Mouse (Mus musculus) thymus, adult 18-20 months (tissue): ENCODE measurements around the gene Bcor.

Experiments used
- DNase-seq, 2 experiments: peaks; one replicate each; pipeline ENCODE4 v3.0.0; 2022; ENCODE audit warnings: mixed read lengths in 2 of 2

The Bcor gene

DNA sequence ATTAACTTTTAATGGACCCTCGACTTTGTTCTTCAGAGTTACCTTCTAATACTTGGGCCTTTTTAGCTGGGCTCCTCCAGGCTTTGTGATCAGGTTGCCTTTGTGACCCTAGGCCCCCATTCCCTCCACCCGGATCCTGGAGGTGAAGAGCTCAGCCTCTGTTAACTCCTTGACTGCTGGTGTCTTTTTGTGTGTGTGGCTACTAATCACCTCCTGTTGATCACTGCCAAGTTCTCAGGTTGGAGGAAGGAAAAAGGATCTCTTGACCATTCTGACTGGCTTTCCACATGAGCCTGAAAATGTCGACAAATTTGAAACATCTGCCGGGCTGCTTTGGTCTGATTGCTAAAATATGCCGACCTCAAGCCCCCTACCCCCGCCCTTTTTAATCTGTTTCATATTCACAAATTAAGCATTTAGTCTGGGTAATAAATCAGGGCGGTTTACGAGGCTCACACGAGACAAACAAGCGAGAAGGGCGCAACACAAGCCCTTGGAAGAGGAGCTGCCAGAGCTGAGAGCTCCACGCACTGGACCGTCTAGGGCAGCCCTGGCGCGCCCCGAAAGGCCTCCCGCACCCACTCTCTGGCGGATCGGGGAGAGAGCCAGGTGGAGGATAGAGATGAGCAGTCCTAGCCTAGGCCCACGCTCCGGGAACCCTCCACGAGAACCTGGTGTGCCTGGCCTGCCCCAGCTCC, 33.6 kb downstream of the Bcor start:
- no peak for DNase-seq

DNA sequence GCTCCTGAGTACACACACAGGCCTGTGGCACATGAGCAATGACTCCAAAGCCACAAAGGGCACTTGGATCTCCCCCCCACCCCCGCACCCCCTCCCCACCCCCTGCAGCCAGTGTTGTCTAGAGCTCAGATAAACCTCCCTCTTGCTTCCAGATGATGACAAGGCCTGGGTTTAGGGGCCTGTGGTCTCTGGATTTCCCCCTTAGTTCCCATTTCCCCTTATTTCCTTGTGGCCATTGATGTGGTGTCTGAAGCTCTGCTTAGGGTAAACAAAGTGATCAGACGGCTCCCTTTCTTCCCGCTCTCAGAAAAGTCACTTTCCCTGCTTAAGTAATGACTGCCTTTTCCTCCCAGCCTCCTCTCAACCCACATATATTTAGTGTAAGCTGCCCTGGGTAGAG, 35.6 kb downstream of the Bcor start:
- DNase-seq: no peak

DNA sequence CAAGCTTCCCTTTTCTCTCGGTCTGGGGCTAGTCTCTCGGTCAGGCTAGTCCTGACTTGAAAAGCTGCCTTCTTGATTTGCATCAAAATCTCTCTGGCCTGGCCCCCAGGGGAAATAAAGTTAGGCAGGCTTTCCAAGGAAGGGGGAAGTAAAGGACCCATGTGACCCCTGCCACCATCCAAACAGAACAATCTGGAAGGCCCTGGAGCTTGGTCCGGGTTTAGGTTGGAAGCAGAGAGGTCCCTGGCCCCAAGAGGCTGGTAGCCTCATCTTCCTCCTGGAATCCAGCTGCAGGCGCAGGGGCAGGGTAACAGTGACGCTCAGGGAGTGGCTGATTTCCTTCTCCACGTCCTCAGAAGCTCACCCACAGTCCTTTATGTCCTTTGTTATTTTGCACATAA, 36.5 kb downstream of the Bcor start:
- DNase-seq: no peak

DNA sequence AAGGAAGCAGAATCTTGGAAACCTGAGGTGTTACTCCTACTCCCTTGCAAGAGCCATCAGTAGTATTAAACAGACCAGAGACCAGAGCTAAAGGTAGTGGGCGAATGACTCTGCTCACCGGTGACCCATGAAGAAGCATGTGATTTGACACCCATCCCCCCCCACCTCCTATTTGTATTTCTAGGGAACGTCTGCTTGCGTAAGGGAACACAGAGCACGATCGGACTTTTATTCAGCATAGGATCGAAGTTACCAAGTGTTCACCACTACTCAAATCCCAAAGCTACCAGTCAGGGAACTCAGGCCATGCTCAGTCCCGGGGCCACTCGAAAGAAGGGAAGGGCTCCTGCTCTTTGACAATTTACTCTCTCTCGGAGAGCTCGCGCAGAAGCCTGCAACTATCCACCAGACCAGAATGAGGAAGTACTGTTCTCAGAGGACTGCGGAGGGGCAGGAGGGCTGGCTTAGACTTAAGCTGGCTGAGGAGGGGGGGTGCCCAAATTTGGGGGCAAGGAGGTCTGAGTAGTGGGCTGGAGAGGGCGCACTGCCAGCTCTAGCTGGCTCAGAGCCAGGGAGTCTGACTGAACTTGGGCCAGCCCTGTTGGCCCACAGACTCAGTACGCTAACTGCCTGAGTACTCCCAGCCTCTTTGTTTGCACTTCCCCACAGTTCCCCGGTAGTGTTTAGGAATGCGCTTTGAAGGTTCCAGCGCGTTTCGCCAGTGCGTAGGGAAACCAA, 37.4 kb downstream of the Bcor start:
- DNase-seq: no peak

DNA sequence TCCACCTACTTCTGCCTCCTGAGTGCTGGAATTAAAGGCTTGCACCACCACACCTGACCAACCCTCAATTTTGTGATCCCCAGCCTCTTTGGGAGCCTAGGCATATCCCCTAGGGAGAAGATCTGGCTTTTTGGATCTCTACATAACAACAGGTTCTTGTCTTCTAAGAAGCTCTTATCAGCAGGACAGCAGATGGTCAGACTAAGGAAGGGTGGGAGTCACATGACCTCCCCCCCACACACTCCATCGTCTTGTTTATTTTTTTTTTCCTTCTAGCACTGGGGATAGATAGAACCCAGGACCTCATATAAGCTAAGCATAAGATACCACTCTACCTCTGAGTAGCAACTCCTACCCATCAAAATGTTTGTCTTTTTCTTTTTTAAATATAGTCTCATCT, 40.7 kb downstream of the Bcor start:
- no peak for DNase-seq

DNA sequence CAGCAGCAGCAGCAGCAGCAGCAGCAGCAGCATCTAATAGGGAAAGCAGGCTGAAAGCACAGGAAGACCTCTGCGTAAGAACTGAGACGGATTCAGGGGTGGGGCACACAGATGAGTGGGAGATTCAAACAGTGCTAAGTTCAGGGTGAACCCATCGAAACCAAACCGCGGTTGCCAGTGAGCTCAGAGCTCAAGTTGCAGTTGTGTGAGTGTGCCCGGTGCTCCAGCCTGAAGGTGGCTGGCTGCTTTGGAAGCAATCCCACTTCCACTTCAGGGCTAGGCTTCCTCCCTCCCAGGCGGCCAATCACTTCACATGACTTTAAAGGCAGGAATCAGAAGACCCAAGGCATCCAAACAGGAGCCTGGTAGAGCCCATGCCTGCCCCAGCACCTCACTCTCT, 44.0 kb downstream of the Bcor start:
- no peak for DNase-seq

DNA sequence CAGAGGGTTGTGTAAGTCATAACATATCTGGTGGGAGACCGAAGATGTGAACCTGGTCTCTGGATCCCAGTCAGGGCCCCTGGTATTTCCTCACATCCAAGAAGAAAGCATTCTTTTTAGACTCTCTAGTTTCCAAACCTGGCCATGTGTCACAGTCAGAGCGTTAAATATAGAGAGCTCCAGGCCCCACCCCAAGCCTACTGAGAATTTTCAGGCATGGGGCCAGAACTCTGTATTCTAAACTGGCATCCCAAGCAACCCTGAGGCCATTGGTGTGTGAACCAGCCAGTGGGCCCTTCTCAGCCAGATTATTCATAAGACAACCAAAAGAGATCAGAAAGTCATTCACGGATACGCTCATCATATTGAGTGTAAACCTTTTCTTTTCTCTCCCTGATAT, 48.0 kb downstream of the Bcor start:
- DNase-seq: no peak

DNA sequence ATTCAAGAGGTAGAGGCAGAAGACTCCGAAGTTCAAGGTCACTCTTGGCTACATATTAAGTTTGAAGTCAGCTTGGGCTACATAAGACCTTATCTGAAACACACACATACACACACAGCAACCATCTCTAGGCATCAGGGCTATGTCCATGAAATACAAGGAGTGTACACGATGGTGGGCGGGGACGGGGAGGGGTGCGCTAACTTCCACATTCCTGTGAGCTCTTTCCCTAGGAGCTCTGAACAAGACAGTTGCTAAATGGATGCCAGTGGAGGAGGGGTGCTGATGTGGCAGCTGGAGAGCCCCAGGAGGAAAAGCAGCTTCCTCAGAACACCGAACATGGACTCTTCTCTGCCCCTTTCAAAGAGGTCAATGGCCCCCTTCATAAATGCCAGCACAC, 49.6 kb downstream of the Bcor start:
- no peak for DNase-seq

DNA sequence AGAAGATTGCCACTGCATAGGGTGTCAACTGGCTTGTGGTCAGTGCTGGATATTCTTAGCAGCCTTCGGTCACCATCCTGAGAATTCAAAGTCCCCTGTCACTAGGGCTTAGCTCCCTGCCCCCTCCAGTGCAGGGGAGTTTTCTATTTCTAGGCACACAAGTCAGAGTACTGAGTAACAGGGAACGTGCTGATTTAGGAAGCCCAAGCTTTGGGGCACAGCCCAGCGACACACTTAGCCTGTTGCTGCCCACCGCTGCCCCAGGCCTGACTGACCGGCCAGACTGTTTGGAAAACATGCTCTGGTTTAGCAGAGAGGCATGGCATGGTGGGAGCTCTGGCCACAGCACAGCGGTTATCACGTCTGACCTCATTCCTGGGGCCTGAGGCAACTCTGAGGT, 54.8 kb downstream of the Bcor start:
- DNase-seq: no peak

DNA sequence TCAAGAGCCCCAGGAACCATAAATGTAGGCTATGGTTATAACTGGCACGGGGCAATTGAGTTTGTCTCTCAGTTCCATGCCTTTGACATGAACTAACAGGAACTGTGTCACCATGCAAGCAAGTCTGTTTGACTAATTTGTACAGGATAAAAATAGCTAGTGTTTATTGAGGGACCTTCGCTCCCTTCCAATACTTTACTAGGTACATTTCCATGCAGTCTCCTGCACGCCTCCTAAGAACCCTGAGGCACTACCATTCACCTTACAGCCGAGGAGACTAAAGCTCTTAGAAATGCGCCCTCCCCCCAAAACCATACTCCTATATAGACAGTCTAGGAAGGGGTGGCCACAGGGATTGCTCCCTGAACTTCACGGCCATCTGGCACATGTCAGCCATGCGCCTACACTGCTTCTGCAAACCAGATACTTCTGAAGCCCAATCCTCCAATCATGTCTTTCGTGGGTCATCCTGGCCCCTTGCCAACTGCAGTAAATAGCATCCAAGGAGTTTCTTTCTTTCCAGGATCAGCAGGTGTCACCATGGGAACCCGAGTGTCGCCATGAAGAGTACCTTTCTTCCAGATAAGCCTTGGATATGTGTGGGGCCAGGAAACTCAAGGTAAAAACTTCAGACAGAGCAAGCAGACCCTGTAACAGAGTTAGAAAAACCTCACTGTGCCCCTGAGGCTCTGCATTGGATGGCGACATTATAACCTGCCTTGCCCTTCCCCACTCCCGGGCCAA, 63.2 kb downstream of the Bcor start:
- no peak for DNase-seq

DNA sequence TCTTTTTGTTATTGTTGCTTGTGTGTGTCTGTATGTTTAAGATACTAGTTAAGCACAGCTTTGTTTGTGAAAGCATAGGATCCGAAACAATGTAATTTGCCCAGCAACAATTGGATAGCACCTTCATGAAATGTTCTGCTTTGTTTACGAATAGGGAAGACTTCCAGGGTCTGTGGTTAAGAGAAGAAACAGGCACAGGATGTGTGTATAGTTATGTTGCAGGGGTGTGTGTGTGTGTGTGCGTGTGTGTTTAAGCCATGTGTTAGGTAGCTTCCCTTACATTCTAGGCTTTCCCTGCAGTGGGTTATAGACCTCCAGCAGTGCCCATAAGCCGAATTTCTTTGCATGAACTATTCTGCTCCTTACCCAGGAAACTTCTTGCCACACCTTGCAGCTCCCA, 66.8 kb downstream of the Bcor start:
- no peak for DNase-seq

DNA sequence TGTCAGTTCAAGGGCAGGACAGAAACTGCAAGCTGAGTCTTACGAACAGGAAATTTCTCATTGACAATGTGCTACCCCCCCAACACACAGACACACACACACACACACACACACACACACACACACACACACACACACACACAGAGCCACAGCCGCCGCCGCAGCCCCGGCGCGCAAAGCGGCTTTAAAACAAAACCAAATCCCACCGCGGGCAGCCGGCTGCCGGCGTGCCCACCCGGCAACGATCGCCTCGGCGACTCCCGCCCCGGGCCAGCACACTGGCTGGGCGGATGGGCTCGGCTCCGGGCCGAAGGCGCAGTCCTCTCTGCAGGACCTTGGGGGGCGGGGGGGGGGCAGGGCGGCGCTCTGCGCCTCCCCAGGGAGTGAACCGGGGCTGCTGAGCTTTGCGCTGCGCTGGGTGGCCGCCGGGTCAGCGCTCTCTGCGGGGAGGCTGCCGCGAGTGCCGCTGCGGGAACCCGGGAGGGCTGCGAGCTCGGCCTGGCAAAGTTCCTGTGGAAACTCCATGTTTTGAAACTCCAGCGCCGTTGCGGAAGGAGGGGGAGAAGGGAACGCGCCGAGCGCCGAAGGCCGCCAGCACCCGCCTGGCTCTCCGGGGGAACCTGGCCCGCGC, 68.6 kb downstream of the Bcor start:
- peak in 1 of 2 experiments; percentile 20 for DNase-seq

DNA sequence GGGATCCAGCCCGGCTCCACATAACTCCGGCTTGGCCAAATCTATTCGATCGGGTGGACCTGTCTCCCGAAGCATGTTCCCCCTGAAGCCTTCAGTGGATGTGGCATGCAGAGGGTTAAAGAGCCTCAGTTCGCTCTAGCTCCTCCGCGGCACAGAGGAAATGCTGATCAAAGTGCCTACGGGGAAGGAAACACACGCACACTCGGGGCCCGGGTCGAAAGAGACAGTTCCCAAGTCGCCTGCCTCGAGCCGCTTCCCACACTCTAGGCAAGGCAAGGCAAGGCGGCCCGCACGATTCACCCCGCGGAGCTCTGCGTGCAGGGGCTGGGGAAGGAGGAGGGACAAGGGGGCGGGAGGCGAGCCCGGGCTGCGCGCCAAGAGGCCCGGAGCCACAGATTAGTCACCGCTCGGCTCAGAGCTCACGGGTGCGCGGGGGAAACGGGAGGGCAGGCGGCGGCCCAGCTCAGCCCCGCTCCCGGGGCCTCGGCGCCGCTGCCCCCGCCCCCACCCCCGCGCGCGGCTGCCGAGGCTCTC, 69.2 kb downstream of the Bcor start:
- peak; percentile 52 to 68 for DNase-seq

DNA sequence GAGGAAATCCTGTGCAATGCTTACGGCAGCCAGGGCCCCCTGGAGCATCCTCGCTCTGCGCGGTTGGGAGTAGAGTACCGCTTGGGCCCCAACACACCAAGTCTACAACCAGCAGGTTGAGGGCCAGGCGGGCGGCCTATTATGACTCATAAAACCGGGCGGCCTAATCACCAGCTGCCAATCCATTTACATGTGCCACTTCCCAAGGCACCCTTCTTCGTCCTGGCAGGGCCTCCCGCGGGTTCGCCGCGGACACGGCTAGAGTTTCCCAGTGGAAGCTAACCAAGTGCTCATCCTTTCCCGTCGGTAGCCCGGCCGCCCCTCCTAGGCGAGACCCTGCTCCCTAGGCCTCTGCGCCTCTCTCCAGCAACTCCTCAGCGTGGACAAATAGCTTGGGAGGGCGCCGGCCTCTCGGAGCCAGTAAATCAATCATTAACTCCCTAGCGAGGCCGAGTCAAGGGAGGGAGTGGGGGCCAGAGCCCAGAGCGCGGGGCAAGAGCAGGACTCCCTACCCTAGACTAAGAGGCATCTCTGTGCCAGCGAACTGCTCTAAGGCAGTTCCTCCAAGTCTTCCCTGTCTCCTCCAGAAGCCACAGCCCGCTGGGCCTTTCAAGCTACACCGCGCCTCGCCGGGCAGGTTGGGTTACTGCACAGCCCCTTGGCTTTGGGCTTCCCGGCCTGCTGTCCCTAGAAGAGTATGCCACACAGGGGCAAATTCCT, 69.8 kb downstream of the Bcor start:
- peak in 1 of 2 experiments; percentile 22 for DNase-seq

DNA sequence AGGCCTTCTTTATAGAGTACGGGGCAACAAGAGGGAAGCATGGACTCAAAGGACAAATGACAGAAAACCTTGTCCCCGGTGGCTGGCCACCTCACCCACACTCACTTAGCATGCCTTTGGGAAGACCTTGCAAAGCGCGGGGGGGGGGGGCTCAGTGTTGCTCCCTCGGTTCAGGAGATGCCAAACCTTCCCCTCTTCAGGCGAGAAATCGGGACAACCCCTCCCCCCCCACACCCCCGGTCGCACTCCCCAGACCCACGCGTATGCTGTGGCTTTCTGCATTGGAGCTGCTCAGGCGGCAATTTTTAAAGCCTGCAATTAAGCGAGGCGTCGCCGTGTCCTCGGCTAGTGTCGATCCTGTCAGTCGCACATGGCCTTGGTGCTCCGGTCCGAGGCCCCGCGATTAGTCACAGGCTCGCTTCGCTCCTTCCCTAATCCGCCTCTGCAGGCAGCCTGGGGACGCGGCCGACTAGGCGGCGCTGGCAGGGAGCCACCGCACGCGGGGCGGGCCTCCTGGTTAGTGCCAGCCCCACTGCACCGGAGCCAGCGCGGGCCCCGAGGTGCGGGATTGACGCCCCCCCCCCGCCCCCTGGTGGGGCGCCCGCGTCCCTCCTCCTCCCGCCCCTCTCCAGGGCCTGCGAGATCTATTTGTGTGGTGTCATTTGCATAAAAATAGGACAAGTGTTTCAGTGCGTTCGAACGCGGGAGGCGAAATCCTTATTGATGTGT, 70.6 kb downstream of the Bcor start:
- DNase-seq: peak in 1 of 2 experiments; percentile 36

DNA sequence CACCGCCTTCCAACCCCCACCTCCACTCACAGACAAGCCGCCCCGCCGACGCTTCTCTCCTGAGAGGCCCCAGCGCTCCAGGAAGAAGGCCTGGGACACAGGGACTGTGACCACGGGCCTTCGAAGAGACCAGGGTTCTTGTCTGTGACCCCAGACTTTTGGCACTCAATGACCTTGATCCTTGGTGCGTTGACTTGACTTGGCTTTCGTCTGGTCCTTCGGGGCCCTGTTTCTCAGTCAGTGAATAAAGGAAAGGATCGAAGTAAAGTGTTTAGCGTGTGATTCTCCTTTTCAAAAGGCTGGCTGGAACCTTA, 71.2 kb downstream of the Bcor start:
- DNase-seq: no peak

DNA sequence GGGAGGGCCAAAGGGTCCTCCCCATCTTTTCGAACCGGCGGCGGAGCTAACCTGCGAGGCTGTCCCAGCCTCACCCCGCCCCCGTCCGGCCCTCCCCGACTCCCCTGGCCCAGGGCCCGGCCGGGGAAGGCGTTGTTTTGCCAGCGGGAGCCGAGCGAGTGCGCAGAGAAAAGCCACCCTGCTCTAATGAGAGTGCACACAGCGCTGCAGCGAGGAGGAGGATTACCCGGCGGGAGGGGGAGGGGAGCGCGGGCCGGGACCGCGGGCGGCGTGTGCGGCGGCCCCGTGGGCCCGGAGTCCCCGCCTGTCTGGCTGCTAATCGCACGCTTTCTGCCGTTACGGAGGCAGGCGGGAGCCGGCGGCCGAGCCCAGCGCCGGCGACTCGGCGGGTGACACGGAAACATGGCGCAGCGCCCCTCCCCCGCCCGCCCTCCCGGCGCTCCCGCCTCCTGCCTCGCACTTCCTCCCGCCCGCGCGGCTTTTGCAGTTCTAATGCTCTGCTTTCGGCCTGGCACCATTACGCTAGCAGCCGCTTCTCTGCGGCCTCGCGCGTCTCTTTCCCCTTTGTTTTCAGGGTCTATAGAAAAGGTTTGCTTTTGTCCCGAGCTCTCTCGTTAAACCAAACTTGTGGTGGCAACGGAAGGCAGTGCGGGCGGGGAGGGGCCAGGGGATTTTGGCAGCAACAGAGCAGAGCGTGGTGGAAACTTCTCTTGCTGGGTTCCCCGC, 71.7 kb downstream of the Bcor start:
- DNase-seq: peak; percentile 53 to 64

DNA sequence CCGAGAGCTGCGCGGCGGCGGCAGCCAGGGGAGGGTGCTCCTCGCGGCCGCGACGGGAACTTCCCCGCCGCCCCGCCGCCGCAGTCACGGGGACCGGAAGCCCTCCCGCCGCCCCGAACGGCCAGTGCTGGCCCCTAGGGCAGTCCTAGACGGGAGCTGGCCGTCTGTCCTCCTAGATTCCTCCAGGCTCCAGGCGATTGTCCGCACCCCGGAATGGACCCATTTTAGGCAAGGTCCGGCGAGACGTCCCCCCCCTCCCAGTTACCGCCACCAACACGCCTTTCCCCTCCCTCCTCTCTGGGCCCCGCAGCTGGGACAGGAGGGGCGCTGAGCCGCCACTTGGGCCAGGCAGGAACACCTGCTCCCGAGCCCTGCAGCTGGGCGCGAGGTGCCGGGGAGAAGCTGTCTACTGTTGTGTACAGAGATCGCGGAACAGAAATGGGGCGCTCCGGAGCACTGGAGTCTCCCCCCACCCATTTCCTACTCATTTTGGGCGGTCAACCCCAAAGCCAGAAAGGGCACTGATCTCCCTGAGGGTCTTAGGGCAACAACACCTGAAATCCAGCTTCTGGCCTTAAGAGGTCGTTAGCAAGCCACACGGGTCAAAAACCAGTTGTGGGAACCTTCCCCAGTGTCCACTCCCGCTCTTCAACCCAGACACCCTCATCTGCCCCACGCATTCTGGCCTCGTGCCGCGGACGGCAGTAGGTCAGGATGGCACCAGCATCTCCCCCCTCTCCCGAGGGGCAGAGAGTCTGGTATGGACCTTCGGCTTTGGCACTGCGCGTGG, 72.4 kb downstream of the Bcor start:
- DNase-seq: peak; percentile 63 to 70

DNA sequence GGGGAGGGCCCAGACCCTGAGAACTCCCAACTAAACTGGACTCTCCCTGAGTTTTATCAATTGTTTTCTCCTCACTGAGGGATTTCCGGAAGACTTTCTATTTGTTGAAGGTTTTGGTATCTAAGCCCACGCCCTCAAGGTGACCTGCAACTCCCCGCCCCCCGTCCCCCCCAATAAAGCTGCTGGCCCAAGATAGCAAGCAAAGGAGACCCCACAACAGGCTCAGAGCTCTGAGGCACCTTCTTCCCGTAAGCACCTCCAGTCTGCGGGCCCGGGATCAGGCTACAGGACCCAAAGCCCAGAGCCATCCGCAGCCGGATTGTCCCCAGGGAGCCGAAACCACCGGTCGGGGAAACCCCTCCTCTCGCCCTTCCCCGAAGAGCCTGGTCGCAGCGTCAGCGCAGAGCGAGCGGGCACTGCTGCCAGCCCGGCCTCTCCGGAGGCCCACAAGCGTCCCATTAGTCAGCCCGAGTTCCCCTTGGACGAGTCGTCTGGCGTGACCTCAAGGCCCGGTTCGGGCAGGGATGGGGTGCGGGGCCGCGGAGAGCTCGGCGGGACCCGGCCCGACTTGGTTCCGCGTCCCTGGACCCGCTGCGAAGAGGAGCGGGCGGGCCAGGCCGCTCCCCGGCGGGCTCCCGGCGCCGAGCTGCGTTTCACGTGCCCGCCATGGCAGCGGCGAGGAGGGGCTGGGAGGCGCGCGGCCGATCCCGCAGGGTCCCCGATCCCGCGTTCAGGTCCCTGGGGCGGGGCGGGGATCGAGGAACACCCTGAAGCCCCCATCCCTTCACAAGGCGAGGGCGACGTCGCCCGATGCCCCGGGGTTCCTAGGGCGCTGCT, 73.3 kb downstream of the Bcor start:
- DNase-seq: peak in 1 of 2 experiments; percentile 29
